Mouse (Mus musculus): Measurements from ENCODE around the gene Mtg1.

Gene Mtg1

GRCm38 (mm10) chr7:140190435-140190834 is 53.1 kb downstream of the Mtg1 start:
- no peak for DNase-seq

- no peak for DNase-seq
These were observed 55.1 kb downstream of the Mtg1 start for GRCm38 (mm10) chr7:140192445-140192844.

GRCm38 (mm10) chr7:140192851-140193250 is 55.5 kb downstream of the Mtg1 start:
- DNase-seq, result no peak

- DNase-seq, result no peak
These were observed 56.7 kb downstream of the Mtg1 start for GRCm38 (mm10) chr7:140194031-140194430.

GRCm38 (mm10) chr7:140196002-140196401 is 58.6 kb downstream of the Mtg1 start:
- no peak for DNase-seq

Measured in cerebellum, adult 9-10 months (tissue).